Comparison of ENCODE assay signal across 11 mouse cellular contexts in the genomic region with DNA sequence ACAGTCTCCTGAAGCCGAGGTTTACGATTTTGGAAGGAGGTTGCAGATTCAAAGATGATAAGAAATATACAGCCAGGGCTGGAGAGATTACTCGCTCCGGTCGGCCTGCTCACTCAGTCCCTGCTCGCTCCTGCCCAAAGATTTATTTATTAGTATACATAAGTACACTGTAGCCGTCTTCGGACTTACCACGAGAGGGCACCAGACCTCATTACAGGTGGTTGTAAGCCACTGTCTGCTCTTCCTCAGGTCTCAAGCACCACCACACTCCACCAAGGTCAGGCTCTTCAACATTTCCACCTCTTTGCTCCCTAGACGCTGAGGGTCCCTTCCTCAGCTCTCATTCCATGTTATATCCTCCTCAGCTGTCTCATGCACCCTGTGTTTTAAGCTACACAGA. TPM values are rescaled to one million over a fixed set of nuclear protein-coding genes. Genes with fewer than 3 reads are reported as not detected.
DNase-seq lines count a peak whose midpoint lies in the region; ATAC-seq and TF ChIP-seq lines count a peak whose summit lies in the region.
"Not testable (repeated sequence)": the region's sequence is repeated elsewhere in the genome, so short reads cannot be mapped to it uniquely, and the experiment has no call there.
"Had no signal": no experiment of that assay in that cellular context is flagged by ENCODE, and none has a peak within 500 bp of the region (broad histone marks: within the 10 kb centered on the region; RNA-seq: fewer than 3 reads in every experiment).

No protein-coding gene starts in this region.

- TF ChIP-seq POLR2A in CH12.LX (IDR thresholded peaks at IDR 0.05; ENCODE audit: low read depth, low read length); brain, embryonic 14.5 days (IDR thresholded peaks at IDR 0.05; ENCODE audit: borderline replicate concordance, extremely low read depth, insufficient read depth, insufficient read length, poor library complexity, severe bottlenecking): not testable (repeated sequence)

- H3K4me3 ChIP-seq in CH12.LX (replicated peaks in 1 of 3; ENCODE audit: low read depth in 2 of 3, low read length in 2 of 3, poor library complexity in 1 of 3); forebrain, embryonic 11.5 days (ENCODE audit: low read depth, low read length); hindbrain, embryonic 11.5 days (ENCODE audit: low read depth, low read length); layer of hippocampus, adult 2 months; lung, embryonic 15.5 days: not testable (repeated sequence)

- not testable (repeated sequence) for H3K36me3 ChIP-seq in CH12.LX (replicated peaks in 1 of 2; ENCODE audit: control insufficient read depth in 1 of 2, insufficient read depth in 1 of 2, low read length in 1 of 2); forebrain, embryonic 11.5 days (ENCODE audit: control insufficient read depth, insufficient read depth, low read length); hindbrain, embryonic 11.5 days (ENCODE audit: control insufficient read depth, insufficient read depth, low read length); lung, embryonic 15.5 days

- H3K27me3 ChIP-seq in CH12.LX (replicated peaks); forebrain, embryonic 11.5 days (ENCODE audit: control insufficient read depth, insufficient read depth, low read length); hindbrain, embryonic 11.5 days (ENCODE audit: control insufficient read depth, insufficient read depth, low read length); lung, embryonic 15.5 days: not testable (repeated sequence)

- peak; percentile 29 for TF ChIP-seq RAD21 in CH12.LX (IDR thresholded peaks at IDR 0.05; ENCODE audit: low read depth, low read length)

- not testable (repeated sequence) for H3K4me1 ChIP-seq in CH12.LX (ENCODE audit: control insufficient read depth in 1 of 2, insufficient read depth in 2 of 2); forebrain, embryonic 11.5 days (replicated peaks; ENCODE audit: control insufficient read depth, insufficient read depth, low read length); hindbrain, embryonic 11.5 days (replicated peaks; ENCODE audit: control insufficient read depth, insufficient read depth, low read length); lung, embryonic 15.5 days

- not testable (repeated sequence) for TF ChIP-seq EP300 in CH12.LX (IDR thresholded peaks at IDR 0.05; ENCODE audit: low read length)

- peak in 1 of 2 experiments; percentile 56; a peak in 3 of 4 replicates for TF ChIP-seq CTCF in CH12.LX (conservative IDR thresholded peaks at IDR 0.05 in 1 of 2, IDR thresholded peaks at IDR 0.05 in 1 of 2; ENCODE audit: low read depth in 2 of 2, low read length in 2 of 2)
- 0 out of 2 replicates have a peak, but pooled peaks have one; percentile 18 for TF ChIP-seq CTCF in brain, embryonic 14.5 days (IDR thresholded peaks at IDR 0.05; ENCODE audit: borderline replicate concordance, extremely low read depth, insufficient read depth, insufficient read length)
- TF ChIP-seq CTCF in layer of hippocampus, adult 2 months (conservative IDR thresholded peaks at IDR 0.05) = peak; percentile 68

- DNase-seq in CH12.LX (ENCODE audit: extremely low read depth) = peak; percentile 54
- DNase-seq in brain, embryonic 14.5 days (ENCODE audit: low read depth) = peak; percentile 78
- peak; percentile 60 for DNase-seq in forebrain, embryonic 11.5 days (ENCODE audit: low spot score)
- DNase-seq in hindbrain, embryonic 11.5 days (ENCODE audit: low spot score) = peak; percentile 52
- DNase-seq in layer of hippocampus, adult 2 months (ENCODE audit: low spot score in 2 of 2) = peak in 1 of 2 experiments; percentile 43
- peak; percentile 43 for DNase-seq in ovary, postnatal 36 days (ENCODE audit: low spot score)
- DNase-seq in thymus, postnatal 10 days (ENCODE audit: low spot score in 2 of 2) = peak; percentile 53 to 70

- dilution Hi-C loops in CH12.LX (cut with MboI; ENCODE audit: extremely low pct_ligation_motif_present, extremely low pct_unique_long_range_greater_than_20kb, low sequenced_read_pairs) = not testable (repeated sequence)

- 46% methylated on average over 10 of the region's 10 CpGs for WGBS in forebrain, embryonic 11.5 days
- WGBS in hindbrain, embryonic 11.5 days = 47% methylated on average over 10 of the region's 10 CpGs
- 23% methylated on average over 10 of the region's 10 CpGs for WGBS in lung, embryonic 15.5 days

- not testable (repeated sequence) for H3K9me3 ChIP-seq in CH12.LX (replicated peaks; ENCODE audit: low read length); forebrain, embryonic 11.5 days (ENCODE audit: control insufficient read depth, low read length); hindbrain, embryonic 11.5 days (ENCODE audit: control insufficient read depth, low read length); lung, embryonic 15.5 days

- not testable (repeated sequence) for H3K9ac ChIP-seq in CH12.LX (ENCODE audit: insufficient read depth, low read depth); forebrain, embryonic 11.5 days (ENCODE audit: low read length); hindbrain, embryonic 11.5 days (ENCODE audit: low read depth, low read length); lung, embryonic 15.5 days

- in situ Hi-C loops in CH12.LX (cut with MboI; ENCODE audit: low pct_ligation_motif_present, low pct_unique_long_range_greater_than_20kb, low sequenced_read_pairs) = not testable (repeated sequence)

- not testable (repeated sequence) for H3K27ac ChIP-seq in CH12.LX (ENCODE audit: insufficient read depth, low read depth); forebrain, embryonic 11.5 days (ENCODE audit: low read depth, low read length); hindbrain, embryonic 11.5 days (ENCODE audit: low read depth, low read length); layer of hippocampus, adult 2 months; lung, embryonic 15.5 days

- H3K4me2 ChIP-seq in CH12.LX (ENCODE audit: insufficient read depth, low read depth, poor library complexity, severe bottlenecking); forebrain, embryonic 11.5 days (ENCODE audit: low read depth, low read length, severe bottlenecking); hindbrain, embryonic 11.5 days (replicated peaks; ENCODE audit: low read depth, low read length); lung, embryonic 15.5 days: not testable (repeated sequence)

- not testable (repeated sequence) for ATAC-seq in forebrain, embryonic 11.5 days (replicated peaks; ENCODE audit: low FRiP score); hindbrain, embryonic 11.5 days (ENCODE audit: low FRiP score)
- peak; percentile 32; the same call in 1 of the 2 replicates for ATAC-seq in lung, embryonic 15.5 days (ENCODE audit: borderline replicate concordance, extremely low read depth, low FRiP score, low TSS enrichment)

- not testable (repeated sequence) for H3K79me2 ChIP-seq in CH12.LX (replicated peaks; ENCODE audit: control insufficient read depth, extremely low read depth, insufficient read depth, poor library complexity, severe bottlenecking)

RNA-seq across cellular contexts. Expression of a gene that starts 3.1 kb away (rescaled TPM):
- total RNA-seq in CH12.LX (2012; rRNA removed) (0.17 TPM in 1 of 2 replicates, not detected in the other), CH12.LX (2014; rRNA removed) (not detected in 2 replicates)
- polyA plus RNA-seq in CH12.LX (2012; ENCODE audit: insufficient read length, low read depth) = 0.33 and 0.70 TPM in 2 replicates
- polyA plus RNA-seq in brain, embryonic 14.5 days (2012; rRNA removed) = 0.09 and 0.11 TPM in 2 replicates
- not detected in 2 replicates for polyA plus RNA-seq in forebrain, embryonic 11.5 days (2014; fragmentation: Nextera tagmentation; extraction: Ambion mirVana)
- polyA plus RNA-seq in hindbrain, embryonic 11.5 days (2014; fragmentation: Nextera tagmentation; extraction: Ambion mirVana) = 0.08 and 0.19 TPM in 2 replicates
- total RNA-seq in layer of hippocampus, adult 2 months (2021) = under 1 TPM; 0.33 to 0.37 TPM
- not detected in 2 replicates for polyA plus RNA-seq in lung, embryonic 15.5 days (2015; fragmentation: Nextera tagmentation; extraction: Ambion mirVana)
- total RNA-seq: layer of hippocampus, postnatal 14 days had no signal
- polyA plus RNA-seq: stomach, embryonic 15.5 days had no signal

RNA-seq across cellular contexts. Expression of a gene that starts 15.1 kb away (rescaled TPM):
- not detected in 2 replicates for total RNA-seq in CH12.LX (2012; rRNA removed)
- total RNA-seq in CH12.LX (2014; rRNA removed) = not detected in 2 replicates
- not detected in 2 replicates for polyA plus RNA-seq in CH12.LX (2012; ENCODE audit: insufficient read length, low read depth)
- not detected in 2 replicates for polyA plus RNA-seq in brain, embryonic 14.5 days (2012; rRNA removed)
- not detected in 2 replicates for polyA plus RNA-seq in forebrain, embryonic 11.5 days (2014; fragmentation: Nextera tagmentation; extraction: Ambion mirVana)
- 0.19 TPM in 1 of 2 replicates, not detected in the other for polyA plus RNA-seq in hindbrain, embryonic 11.5 days (2014; fragmentation: Nextera tagmentation; extraction: Ambion mirVana)
- not detected for total RNA-seq in layer of hippocampus, adult 2 months (2021)
- 0.10 TPM in 1 of 2 replicates, not detected in the other for polyA plus RNA-seq in lung, embryonic 15.5 days (2015; fragmentation: Nextera tagmentation; extraction: Ambion mirVana)
- total RNA-seq: layer of hippocampus, postnatal 14 days had no signal
- polyA plus RNA-seq: embryonic facial prominence, embryonic 15.5 days had no signal

RNA-seq across cellular contexts. Expression of a gene that starts 15.2 kb away (rescaled TPM):
- not detected in 2 replicates for total RNA-seq in CH12.LX (2012; rRNA removed)
- not detected in 2 replicates for total RNA-seq in CH12.LX (2014; rRNA removed)
- not detected in 2 replicates for polyA plus RNA-seq in CH12.LX (2012; ENCODE audit: insufficient read length, low read depth)
- not detected in 2 replicates for polyA plus RNA-seq in brain, embryonic 14.5 days (2012; rRNA removed)
- polyA plus RNA-seq in forebrain, embryonic 11.5 days (2014; fragmentation: Nextera tagmentation; extraction: Ambion mirVana) = not detected in 2 replicates
- polyA plus RNA-seq in hindbrain, embryonic 11.5 days (2014; fragmentation: Nextera tagmentation; extraction: Ambion mirVana) = not detected in 2 replicates
- under 1 TPM in 1 of 2 experiments, not detected in 1; 0.72 TPM for total RNA-seq in layer of hippocampus, adult 2 months (2021)
- not detected in 2 replicates for polyA plus RNA-seq in lung, embryonic 15.5 days (2015; fragmentation: Nextera tagmentation; extraction: Ambion mirVana)
- polyA plus RNA-seq: embryonic facial prominence, embryonic 15.5 days; stomach, embryonic 15.5 days had no signal

RNA-seq across cellular contexts. Expression of a gene that starts 26.5 kb away (rescaled TPM):
- not detected in 2 replicates for total RNA-seq in CH12.LX (2012; rRNA removed)
- not detected in 2 replicates for total RNA-seq in CH12.LX (2014; rRNA removed)
- not detected in 2 replicates for polyA plus RNA-seq in CH12.LX (2012; ENCODE audit: insufficient read length, low read depth)
- not detected in 2 replicates for polyA plus RNA-seq in brain, embryonic 14.5 days (2012; rRNA removed)
- not detected in 2 replicates for polyA plus RNA-seq in forebrain, embryonic 11.5 days (2014; fragmentation: Nextera tagmentation; extraction: Ambion mirVana)
- polyA plus RNA-seq in hindbrain, embryonic 11.5 days (2014; fragmentation: Nextera tagmentation; extraction: Ambion mirVana) = not detected in 2 replicates
- not detected for total RNA-seq in layer of hippocampus, adult 2 months (2021)
- not detected in 2 replicates for polyA plus RNA-seq in lung, embryonic 15.5 days (2015; fragmentation: Nextera tagmentation; extraction: Ambion mirVana)
- total RNA-seq: layer of hippocampus, postnatal 14 days had no signal
- polyA plus RNA-seq: embryonic facial prominence, embryonic 15.5 days; stomach, embryonic 15.5 days had no signal

RNA-seq across cellular contexts. Expression of a gene that starts 33.9 kb away (rescaled TPM):
- total RNA-seq in CH12.LX (2012; rRNA removed) (5.8 and 6.5 TPM in 2 replicates), CH12.LX (2014; rRNA removed) (17.2 and 17.9 TPM in 2 replicates)
- polyA plus RNA-seq in CH12.LX (2012; ENCODE audit: insufficient read length, low read depth) = 14.2 and 14.9 TPM in 2 replicates
- 11.3 and 12.7 TPM in 2 replicates for polyA plus RNA-seq in brain, embryonic 14.5 days (2012; rRNA removed)
- 3.2 and 3.9 TPM in 2 replicates for polyA plus RNA-seq in forebrain, embryonic 11.5 days (2014; fragmentation: Nextera tagmentation; extraction: Ambion mirVana)
- 3.3 and 3.4 TPM in 2 replicates for polyA plus RNA-seq in hindbrain, embryonic 11.5 days (2014; fragmentation: Nextera tagmentation; extraction: Ambion mirVana)
- total RNA-seq in layer of hippocampus, adult 2 months (2021) = 10 to 100 TPM; 31.5 to 36.8 TPM
- polyA plus RNA-seq in lung, embryonic 15.5 days (2015; fragmentation: Nextera tagmentation; extraction: Ambion mirVana) = 7.8 and 9.4 TPM in 2 replicates
